Mouse (Mus musculus) midbrain, postnatal 0 days (tissue): Measurements from ENCODE around the gene Abca17. TPM values are rescaled to one million over a fixed set of nuclear protein-coding genes. Genes with fewer than 3 reads are reported as not detected.
A peak's percentile ranks its signal among the peaks of the same experiment; 100 is the strongest.

ENCODE experiments used
- ATAC-seq: fragments of 200-750 bp; cut with Nextera tagmentation; 2 replicates; pipeline ENCODE4 v1.8.0; 2017; ENCODE audit warnings: moderate number of reproducible peaks, mild to moderate bottlenecking, moderate TSS enrichment, moderate library complexity; ENCODE audit not compliant: low FRiP score
- DNase-seq: peaks from one replicate; pipeline ENCODE4 v3.0.0-alpha.2; 2015; ENCODE audit warnings: low spot score
- H3K27ac ChIP-seq: fragments of 300-500 bp; sonication (generic); 2 replicates; pipeline ENCODE4 v1.5.1; 2014; ENCODE audit warnings: low read depth, mild to moderate bottlenecking, low read length, mixed read lengths
- H3K27me3 ChIP-seq: fragments of 300-500 bp; sonication (generic); 2 replicates; pipeline ENCODE4 v1.6.1; 2014; ENCODE audit warnings: low read length, control low read depth, mixed read lengths; ENCODE audit not compliant: insufficient read depth
- H3K36me3 ChIP-seq: fragments of 300-500 bp; sonication (generic); 2 replicates; pipeline ENCODE4 v1.6.1; 2014; ENCODE audit warnings: low read length, control low read depth, mixed read lengths; ENCODE audit not compliant: insufficient read depth
- H3K4me1 ChIP-seq: fragments of 300-500 bp; sonication (generic); 2 replicates; pipeline ENCODE4 v1.6.1; 2014; ENCODE audit warnings: mild to moderate bottlenecking, control low read depth, antibody characterized with exemption, low read length, mixed read lengths; ENCODE audit not compliant: insufficient read depth
- H3K4me2 ChIP-seq: fragments of 300-500 bp; sonication (generic); 2 replicates; pipeline ENCODE4 v1.6.1; 2014; ENCODE audit warnings: low read depth, mild to moderate bottlenecking, low read length, mixed read lengths; ENCODE audit not compliant: poor library complexity, severe bottlenecking
- H3K4me3 ChIP-seq: fragments of 300-500 bp; sonication (generic); 2 replicates; pipeline ENCODE4 v1.5.1; 2014; ENCODE audit warnings: low read depth, mild to moderate bottlenecking, low read length, moderate library complexity
- H3K9ac ChIP-seq: fragments of 300-500 bp; sonication (generic); replicated peaks from 2 replicates; pipeline ENCODE4 v1.6.1; 2014; ENCODE audit warnings: mild to moderate bottlenecking, low read length, moderate library complexity, mixed read lengths; ENCODE audit not compliant: poor library complexity, severe bottlenecking
- H3K9me3 ChIP-seq: fragments of 300-500 bp; sonication (generic); 2 replicates; pipeline ENCODE4 v1.6.1; 2016; ENCODE audit warnings: low read length, control low read depth
- CTCF ChIP-seq: IDR thresholded peaks from 2 replicates; pipeline ENCODE4 v1.5.1; 2016; ENCODE audit warnings: antibody characterized with exemption, mild to moderate bottlenecking
- WGBS: fragments of 180-500 bp; shearing (Covaris S2); extraction: QIAGEN DNeasy Blood & Tissue Kit; methylation state at CpG from one replicate; pipeline ENCODE4 v1.1.7; 2014; 5-methylcytosine and 5-hydroxymethylcytosine counted together
- microRNA-seq: library from miRNA; unstranded; fragments of <30 nt; microRNA quantifications from one replicate; pipeline ENCODE4, GENCODE M21; 2016; ENCODE audit warnings: borderline number of aligned reads
- polyA plus RNA-seq: library from polyadenylated mRNA; unstranded; fragments of >200 nt; fragmentation: Nextera tagmentation; extraction: Ambion mirVana; gene quantifications from 2 replicates; pipeline ENCODE4 v1.2.1, GENCODE M21; 2015
- total RNA-seq: library from RNA; depleted of rRNA; stranded (reverse); fragments of >200 nt; gene quantifications from 2 replicates; pipeline ENCODE4 v1.2.3, GENCODE M21; 2014; rRNA removed

The Abca17 gene
- total and polyA plus RNA-seq, 2 experiments from 2014 or later = 0.99 to 1.1 TPM

GRCm38 (mm10) chr17:24220435-24221411 lies 130.1 kb downstream of the Abca17 start, which contains the start of gene Tedc2:
Gene Tedc2, minus strand, starts transcription at chr17:24220851.
- peak; percentile 95 for DNase-seq
- ATAC-seq = peak; percentile 89
- H3K4me3 ChIP-seq = peak within 1 kb of the TSS; percentile 76
- H3K27me3 ChIP-seq = no peaks in the 10 kb centered on the region
- H3K4me2 ChIP-seq = peak within 1 kb of the TSS; percentile 89
- H3K9ac ChIP-seq = peak within 1 kb of the TSS; percentile 61
- H3K4me1 ChIP-seq = peaks cover 9% of the 10 kb centered on the region
- WGBS = 5% methylated on average over 41 of the region's 41 CpGs
- H3K9me3 ChIP-seq = no peaks in the 10 kb centered on the region
- H3K27ac ChIP-seq = peak within 1 kb of the TSS; percentile 65
- peaks cover 34% of the 10 kb centered on the region for H3K36me3 ChIP-seq
- no peak for TF ChIP-seq CTCF

GRCm38 (mm10) chr17:24216836-24217235 lies 134.0 kb downstream of the Abca17 start:
- Histone ChIP-seq H3K27ac (no peak overlapping the region), H3K4me2 (no peak overlapping the region), H3K9me3 (no peaks in the 10 kb centered on the region), H3K27me3 (no peaks in the 10 kb centered on the region), H3K4me1 (peaks cover 9% of the 10 kb centered on the region), H3K9ac (no peak overlapping the region), H3K36me3 (peaks cover 23% of the 10 kb centered on the region), H3K4me3 (no peak overlapping the region)
- ATAC-seq (no peak), DNase-seq (no peak)
- WGBS = 70% methylated on average over 4 of the region's 4 CpGs
- TF ChIP-seq CTCF = no peak

Small RNA genes lying within 50 kb of the gene (microRNA-seq; reads per million reads assigned to microRNA genes)
- not detected for gene Gm24427
- gene Mir5134 = 1.0 reads per million
- not detected for gene Mir6965

Other genes starting within 250 kb of the Abca17 start
- 57.9 and 68.1 TPM in 2 replicates for gene Pdpk1, start 200.1 kb downstream of the Abca17 start, total RNA-seq
- 53.2 and 61.5 TPM in 2 replicates for gene Pdpk1, start 200.1 kb downstream of the Abca17 start, polyA plus RNA-seq
- gene Amdhd2, start 187.3 kb downstream of the Abca17 start, total RNA-seq = 40.2 and 58.6 TPM in 2 replicates
- gene Amdhd2, start 187.3 kb downstream of the Abca17 start, polyA plus RNA-seq = 34.0 and 41.4 TPM in 2 replicates
- gene Atp6v0c, start 181.4 kb downstream of the Abca17 start, total RNA-seq = 730 and 771 TPM in 2 replicates
- 2,426 and 2,595 TPM in 2 replicates for gene Atp6v0c, start 181.4 kb downstream of the Abca17 start, polyA plus RNA-seq
- gene Tbc1d24, start 145.5 kb downstream of the Abca17 start, total RNA-seq = 146 and 168 TPM in 2 replicates
- 27.4 and 27.6 TPM in 2 replicates for gene Tbc1d24, start 145.5 kb downstream of the Abca17 start, polyA plus RNA-seq
- 19.4 and 23.6 TPM in 2 replicates for gene Ntn3, start 141.5 kb downstream of the Abca17 start, total RNA-seq
- 4.0 and 4.3 TPM in 2 replicates for gene Ntn3, start 141.5 kb downstream of the Abca17 start, polyA plus RNA-seq
- gene Tedc2, start 130.2 kb downstream of the Abca17 start, total RNA-seq = 17.4 and 17.9 TPM in 2 replicates
- 9.0 and 11.1 TPM in 2 replicates for gene Tedc2, start 130.2 kb downstream of the Abca17 start, polyA plus RNA-seq
- 6.2 and 6.7 TPM in 2 replicates for gene Ccnf, start 99.6 kb downstream of the Abca17 start, total RNA-seq
- gene Ccnf, start 99.6 kb downstream of the Abca17 start, polyA plus RNA-seq = 5.0 and 5.3 TPM in 2 replicates
- gene Abca3, start 882 bp upstream of the Abca17 start, total RNA-seq = 91.3 and 95.9 TPM in 2 replicates
- gene Abca3, start 882 bp upstream of the Abca17 start, polyA plus RNA-seq = 28.8 and 32.7 TPM in 2 replicates
- 248 and 260 TPM in 2 replicates for gene Rnps1, start 63.5 kb upstream of the Abca17 start, total RNA-seq
- gene Rnps1, start 63.5 kb upstream of the Abca17 start, polyA plus RNA-seq = 347 and 350 TPM in 2 replicates
- 20.6 and 26.6 TPM in 2 replicates for gene Eci1, start 75.6 kb upstream of the Abca17 start, total RNA-seq
- 31.0 and 41.1 TPM in 2 replicates for gene Eci1, start 75.6 kb upstream of the Abca17 start, polyA plus RNA-seq
- gene Dnase1l2, start 92.0 kb upstream of the Abca17 start, total RNA-seq = 5.0 and 5.6 TPM in 2 replicates
- gene Dnase1l2, start 92.0 kb upstream of the Abca17 start, polyA plus RNA-seq = 0.94 and 1.1 TPM in 2 replicates
- 35.1 and 38.0 TPM in 2 replicates for gene E4f1, start 119.2 kb upstream of the Abca17 start, total RNA-seq
- 25.6 and 30.6 TPM in 2 replicates for gene E4f1, start 119.2 kb upstream of the Abca17 start, polyA plus RNA-seq
- gene Pgp, start 119.3 kb upstream of the Abca17 start, total RNA-seq = 49.6 and 50.1 TPM in 2 replicates
- 86.8 and 88.7 TPM in 2 replicates for gene Pgp, start 119.3 kb upstream of the Abca17 start, polyA plus RNA-seq
- gene Bricd5, start 122.8 kb upstream of the Abca17 start, total RNA-seq = 0.57 TPM in 1 of 2 replicates, not detected in the other
- gene Bricd5, start 122.8 kb upstream of the Abca17 start, polyA plus RNA-seq = 0.83 and 0.95 TPM in 2 replicates
- 51.8 and 60.8 TPM in 2 replicates for gene Mlst8, start 128.0 kb upstream of the Abca17 start, total RNA-seq
- gene Mlst8, start 128.0 kb upstream of the Abca17 start, polyA plus RNA-seq = 28.4 and 29.5 TPM in 2 replicates
- gene Caskin1, start 137.5 kb upstream of the Abca17 start, total RNA-seq = 151 and 153 TPM in 2 replicates
- gene Caskin1, start 137.5 kb upstream of the Abca17 start, polyA plus RNA-seq = 43.9 and 47.5 TPM in 2 replicates
- 175 and 179 TPM in 2 replicates for gene Traf7, start 176.9 kb upstream of the Abca17 start, total RNA-seq
- 71.4 and 73.6 TPM in 2 replicates for gene Traf7, start 176.9 kb upstream of the Abca17 start, polyA plus RNA-seq
- 4.4 and 7.6 TPM in 2 replicates for gene Rab26, start 183.1 kb upstream of the Abca17 start, total RNA-seq
- gene Rab26, start 183.1 kb upstream of the Abca17 start, polyA plus RNA-seq = 15.5 and 17.7 TPM in 2 replicates
- 73.6 and 84.3 TPM in 2 replicates for gene Pkd1, start 198.8 kb upstream of the Abca17 start, total RNA-seq
- gene Pkd1, start 198.8 kb upstream of the Abca17 start, polyA plus RNA-seq = 13.6 and 14.5 TPM in 2 replicates